Mouse (Mus musculus) kidney, postnatal 0 days (tissue): ENCODE data around the gene Gtf2h3. TPM values are rescaled to one million over a fixed set of nuclear protein-coding genes. Genes with fewer than 3 reads are reported as not detected.

Source experiments
- ATAC-seq: fragments of 200-750 bp; cut with Nextera tagmentation; replicated peaks from 2 replicates; pipeline ENCODE4 v1.8.0; 2017; ENCODE audit warnings: low read depth, moderate number of reproducible peaks, moderate TSS enrichment, moderate library complexity; ENCODE audit not compliant: low FRiP score
- DNase-seq: peaks from one replicate; pipeline ENCODE4 v3.0.0-alpha.2; 2016; ENCODE audit warnings: low spot score
- H3K27ac ChIP-seq: fragments of 300-500 bp; sonication (generic); 2 replicates; pipeline ENCODE4 v1.5.1; 2014; ENCODE audit warnings: mild to moderate bottlenecking
- H3K27me3 ChIP-seq: fragments of 300-500 bp; sonication (generic); 2 replicates; pipeline ENCODE4 v1.6.1; 2014; ENCODE audit warnings: low read length, mixed read lengths; ENCODE audit not compliant: insufficient read depth
- H3K36me3 ChIP-seq: fragments of 300-500 bp; sonication (generic); 2 replicates; pipeline ENCODE4 v1.6.1; 2014; ENCODE audit warnings: low read length, mixed read lengths; ENCODE audit not compliant: insufficient read depth
- H3K4me1 ChIP-seq: fragments of 300-500 bp; sonication (generic); replicated peaks from 2 replicates; pipeline ENCODE4 v1.6.1; 2014; ENCODE audit warnings: antibody characterized with exemption, low read length, mixed read lengths; ENCODE audit not compliant: insufficient read depth
- H3K4me2 ChIP-seq: fragments of 300-500 bp; sonication (generic); 2 replicates; pipeline ENCODE4 v1.6.1; 2014; ENCODE audit warnings: mild to moderate bottlenecking, low read length, moderate library complexity, mixed read lengths
- H3K4me3 ChIP-seq: fragments of 300-500 bp; sonication (generic); replicated peaks from 2 replicates; pipeline ENCODE4 v1.5.1; 2014; ENCODE audit warnings: low read depth, low read length
- H3K9ac ChIP-seq: fragments of 300-500 bp; sonication (generic); 2 replicates; pipeline ENCODE4 v1.6.1; 2014; ENCODE audit warnings: low read depth, low read length
- H3K9me3 ChIP-seq: fragments of 300-500 bp; sonication (generic); replicated peaks from 2 replicates; pipeline ENCODE4 v1.6.1; 2016; ENCODE audit warnings: low read length, inconsistent platforms, mixed read lengths
- CTCF ChIP-seq: IDR thresholded peaks from 2 replicates; pipeline ENCODE4 v1.5.1; 2016; ENCODE audit warnings: antibody characterized with exemption, low read depth, mild to moderate bottlenecking, moderate library complexity
- WGBS: fragments of 180-500 bp; shearing (Covaris S2); extraction: QIAGEN DNeasy Blood & Tissue Kit; methylation state at CpG from one replicate; pipeline ENCODE4 v1.1.7; 2014; 5-methylcytosine and 5-hydroxymethylcytosine counted together
- polyA plus RNA-seq: library from polyadenylated mRNA; unstranded; fragments of >200 nt; fragmentation: Nextera tagmentation; extraction: Ambion mirVana; gene quantifications from 2 replicates; pipeline ENCODE4 v1.2.1, GENCODE M21; 2015

Gtf2h3 gene
- polyA plus RNA-seq, 1 experiment from 2014 or later = 44.6 TPM

- Histone ChIP-seq H3K36me3 (0 out of 2 replicates have a peak, but pooled peaks cover 7% of the 10 kb centered on the region), H3K4me2 (no peak overlapping the region), H3K4me3 (no peak overlapping the region), H3K4me1 (peaks cover 4% of the 10 kb centered on the region; the same call in 1 of the 2 replicates), H3K9ac (no peak overlapping the region), H3K9me3 (no peaks in the 10 kb centered on the region), H3K27me3 (no peaks in the 10 kb centered on the region), H3K27ac (no peak overlapping the region)
- no peak for ATAC-seq
- peak; percentile 30 for DNase-seq
- TF ChIP-seq CTCF = peak; percentile 77
- WGBS = 68% methylated on average over 5 of the region's 5 CpGs
Observed at GRCm38 (mm10) chr5:124602349-124602748, 23.4 kb downstream of the Gtf2h3 start.

- H3K36me3 ChIP-seq = 0 out of 2 replicates have a peak, but pooled peaks cover 7% of the 10 kb centered on the region
- peaks cover under 1% of the 10 kb centered on the region; the same call in 1 of the 2 replicates for H3K4me1 ChIP-seq
- H3K27me3 ChIP-seq = no peaks in the 10 kb centered on the region
- no peak for TF ChIP-seq CTCF
- H3K4me2 ChIP-seq = no peak overlapping the region
- no peak for ATAC-seq
- no peak overlapping the region for H3K9ac ChIP-seq
- WGBS = 89% methylated on average over 4 of the region's 4 CpGs
- DNase-seq = no peak
- no peaks in the 10 kb centered on the region for H3K9me3 ChIP-seq
- no peak overlapping the region for H3K27ac ChIP-seq
- no peak overlapping the region for H3K4me3 ChIP-seq
Observed at GRCm38 (mm10) chr5:124604296-124604695, 25.4 kb downstream of the Gtf2h3 start.

GRCm38 (mm10) chr5:124605041-124605622 is 26.2 kb downstream of the Gtf2h3 start:
- TF ChIP-seq CTCF = no peak

GRCm38 (mm10) chr5:124610965-124611364 is 32.0 kb downstream of the Gtf2h3 start:
- Histone ChIP-seq H3K27me3 (no peaks in the 10 kb centered on the region), H3K4me2 (no peak overlapping the region), H3K4me1 (no peaks in the 10 kb centered on the region), H3K4me3 (no peak overlapping the region), H3K9ac (no peak overlapping the region), H3K9me3 (no peaks in the 10 kb centered on the region), H3K27ac (no peak overlapping the region), H3K36me3 (0 out of 2 replicates have a peak, but pooled peaks cover 10% of the 10 kb centered on the region)
- WGBS = 78% methylated on average over 10 of the region's 10 CpGs
- DNase-seq = no peak
- ATAC-seq = no peak
- peak; percentile 27; the same call in 1 of the 2 replicates for TF ChIP-seq CTCF

More at GRCm38 (mm10) chr5:124605041-124605622, 26.2 kb downstream of the Gtf2h3 start:
- no peak overlapping the region for H3K9ac ChIP-seq
- H3K27me3 ChIP-seq = no peaks in the 10 kb centered on the region
- H3K4me2 ChIP-seq = no peak overlapping the region
- 0 out of 2 replicates have a peak, but pooled peaks cover 7% of the 10 kb centered on the region for H3K36me3 ChIP-seq
- no peak for ATAC-seq
- H3K9me3 ChIP-seq = no peaks in the 10 kb centered on the region
- H3K27ac ChIP-seq = no peak overlapping the region
- H3K4me3 ChIP-seq = no peak overlapping the region
- no peaks in the 10 kb centered on the region for H3K4me1 ChIP-seq
- 69% methylated on average over 17 of the region's 17 CpGs for WGBS
- no peak for DNase-seq

GRCm38 (mm10) chr5:124614709-124615108 is 35.8 kb downstream of the Gtf2h3 start:
- TF ChIP-seq CTCF = no peak; the same call in 1 of the 2 replicates
- no peaks in the 10 kb centered on the region for H3K4me1 ChIP-seq
- H3K9ac ChIP-seq = no peak overlapping the region
- H3K4me2 ChIP-seq = no peak overlapping the region
- peak overlapping the region; percentile 34; the same call in 1 of the 2 replicates for H3K27ac ChIP-seq
- no peak overlapping the region for H3K4me3 ChIP-seq
- no peaks in the 10 kb centered on the region for H3K9me3 ChIP-seq
- H3K27me3 ChIP-seq = no peaks in the 10 kb centered on the region
- no peak for ATAC-seq
- 77% methylated on average over 11 of the region's 11 CpGs for WGBS
- DNase-seq = peak; percentile 40
- H3K36me3 ChIP-seq = 0 out of 2 replicates have a peak, but pooled peaks cover 10% of the 10 kb centered on the region

- TF ChIP-seq CTCF = no peak
- Histone ChIP-seq H3K36me3 (0 out of 2 replicates have a peak, but pooled peaks cover 5% of the 10 kb centered on the region), H3K4me2 (no peak overlapping the region), H3K9ac (no peak overlapping the region), H3K9me3 (no peaks in the 10 kb centered on the region), H3K27me3 (no peaks in the 10 kb centered on the region), H3K4me3 (no peak overlapping the region), H3K4me1 (no peaks in the 10 kb centered on the region), H3K27ac (no peak overlapping the region)
- WGBS = 79% methylated on average over 10 of the region's 10 CpGs
- ATAC-seq = no peak
- DNase-seq = no peak
Observed at GRCm38 (mm10) chr5:124618711-124619110, 39.8 kb downstream of the Gtf2h3 start.
